Mouse (Mus musculus) bone marrow, adult 2 months (tissue): Measurements from ENCODE around the gene Cfap77. TPM values are rescaled to one million over a fixed set of nuclear protein-coding genes. Genes with fewer than 3 reads are reported as not detected.

Experiments used
- H3K27ac ChIP-seq: fragments of 200-500 bp; 2 replicates; pipeline ENCODE4 v1.5.1; 2012; ENCODE audit warnings: low read depth, mild to moderate bottlenecking, control low read depth, inconsistent platforms, low read length; ENCODE audit not compliant: control insufficient read depth, poor library complexity, insufficient read depth
- H3K4me1 ChIP-seq: fragments of 200-500 bp; 2 replicates; pipeline ENCODE4 v1.6.1; 2011; ENCODE audit warnings: low read length; ENCODE audit not compliant: control insufficient read depth, insufficient read depth
- H3K4me3 ChIP-seq: fragments of 200-500 bp; replicated peaks from 2 replicates; pipeline ENCODE3; 2011; ENCODE audit warnings: mild to moderate bottlenecking, low read depth, low read length, control low read depth; ENCODE audit not compliant: control insufficient read depth
- CTCF ChIP-seq: fragments of 200-500 bp; IDR thresholded peaks from 2 replicates; pipeline ENCODE4 v1.5.1; 2011; ENCODE audit warnings: low read length, control low read depth; ENCODE audit not compliant: control insufficient read depth, insufficient read depth
- POLR2A ChIP-seq: fragments of 200-500 bp; IDR thresholded peaks from 2 replicates; pipeline ENCODE4 v1.6.1; 2011; ENCODE audit warnings: low read depth, mild to moderate bottlenecking, control low read depth, low read length, borderline replicate concordance; ENCODE audit not compliant: control insufficient read depth
- WGBS: fragments of 180-500 bp; shearing (Covaris S2); methylation state at CpG from one replicate; pipeline ENCODE4 v1.1.7; 2018; 5-methylcytosine and 5-hydroxymethylcytosine counted together
- polyA plus RNA-seq: library from polyadenylated mRNA; stranded (reverse); fragments of >200 nt; gene quantifications from 2 replicates; pipeline ENCODE4 v1.2.4, GENCODE M21; 2011; ENCODE audit warnings: low replicate concordance; ENCODE audit not compliant: missing spikeins, insufficient read depth, insufficient read length

The Cfap77 gene
- polyA plus RNA-seq, 1 experiment = not detected

GRCm38 (mm10) chr2:28966151-28966795 lies 88.6 kb downstream of the Cfap77 start:
- no peaks in the 10 kb centered on the region for H3K4me1 ChIP-seq
- WGBS = 60% methylated on average over 14 of the region's 14 CpGs
- no peak for TF ChIP-seq CTCF
- TF ChIP-seq POLR2A = no peak
- no peak overlapping the region for H3K4me3 ChIP-seq
- no peak overlapping the region for H3K27ac ChIP-seq

DNA sequence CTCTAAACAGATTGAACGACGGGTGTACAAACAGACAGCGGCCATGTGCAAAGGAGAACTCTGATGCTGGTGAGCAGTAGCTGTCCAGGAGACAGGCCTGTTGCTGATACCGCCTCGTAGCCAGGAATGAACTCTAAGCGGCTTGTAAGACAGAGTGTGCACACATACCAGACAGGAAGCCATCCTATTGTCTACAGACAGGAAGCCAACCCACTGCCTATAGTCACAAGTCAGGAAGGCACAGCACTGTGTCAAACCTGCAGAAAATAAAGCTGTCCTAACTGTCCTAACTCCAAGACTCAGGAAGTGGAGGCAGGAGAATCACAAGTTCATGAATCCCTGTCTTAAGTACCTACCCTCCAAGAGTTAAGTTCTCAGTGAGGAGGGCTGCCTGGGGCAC lies 91.3 kb downstream of the Cfap77 start:
- TF ChIP-seq CTCF (no peak), POLR2A (no peak)
- no peaks in the 10 kb centered on the region for H3K4me1 ChIP-seq
- WGBS = 67% methylated on average over 6 of the region's 6 CpGs
- H3K27ac ChIP-seq = no peak overlapping the region
- no peak overlapping the region for H3K4me3 ChIP-seq

GRCm38 (mm10) chr2:28961636-28962035 lies 93.2 kb downstream of the Cfap77 start:
- no peak overlapping the region for H3K4me3 ChIP-seq
- 70% methylated on average over 5 of the region's 5 CpGs for whole genome bisulfite sequencing
- no peaks in the 10 kb centered on the region for H3K4me1 ChIP-seq
- no peak overlapping the region for H3K27ac ChIP-seq
- TF ChIP-seq POLR2A (no peak), CTCF (no peak)

DNA sequence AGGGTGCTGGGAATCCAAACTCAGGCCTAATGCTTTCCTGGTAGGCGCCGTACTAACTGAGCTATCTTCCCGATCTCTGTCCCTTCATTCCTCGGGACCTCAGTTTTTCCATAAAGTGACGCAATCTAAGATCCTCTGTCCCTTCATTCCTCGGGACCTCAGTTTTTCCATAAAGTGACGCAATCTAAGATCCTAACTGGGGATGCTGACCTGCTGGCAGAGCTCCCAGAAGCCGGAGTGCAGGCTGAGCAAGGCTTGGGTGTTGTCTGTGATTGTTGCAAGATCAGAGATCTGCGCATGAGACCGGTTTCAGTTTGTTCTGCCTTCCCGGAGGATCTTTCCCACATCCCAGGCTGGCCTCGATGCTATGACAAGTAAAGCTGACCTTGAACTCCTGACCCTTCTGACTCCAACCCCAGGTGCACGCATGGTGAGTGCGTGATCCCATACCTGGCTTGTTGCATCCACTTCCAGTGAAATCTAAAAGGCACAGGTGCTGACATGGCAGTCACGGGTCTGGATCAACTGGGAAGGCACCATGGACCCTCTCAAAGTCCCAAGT lies 93.8 kb downstream of the Cfap77 start:
- no peak overlapping the region for H3K27ac ChIP-seq
- 84% methylated on average over 15 of the region's 15 CpGs for WGBS
- no peaks in the 10 kb centered on the region for H3K4me1 ChIP-seq
- H3K4me3 ChIP-seq = no peak overlapping the region
- TF ChIP-seq CTCF (no peak), POLR2A (no peak)

DNA sequence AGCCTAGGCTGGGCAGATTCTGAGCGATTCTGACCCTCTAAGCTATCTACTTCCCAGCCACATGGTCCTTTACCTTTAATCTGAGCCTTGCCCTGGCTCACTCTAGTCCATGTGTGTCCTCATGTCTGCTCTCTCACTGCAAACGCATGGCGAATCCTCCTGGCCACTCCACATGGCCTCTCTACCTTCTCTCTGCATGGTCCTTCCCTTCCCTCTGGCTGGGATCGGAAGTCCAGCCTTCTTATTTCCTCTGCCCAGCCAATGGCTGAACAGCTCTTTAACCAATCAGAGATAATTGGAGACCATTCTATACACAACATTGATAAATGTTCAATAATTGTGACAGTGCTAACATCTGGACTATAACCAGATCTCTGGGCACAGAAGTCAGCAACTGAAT lies 98.0 kb downstream of the Cfap77 start:
- no peak for TF ChIP-seq CTCF
- no peak for TF ChIP-seq POLR2A
- no peak overlapping the region for H3K4me3 ChIP-seq
- no peaks in the 10 kb centered on the region for H3K4me1 ChIP-seq
- no peak overlapping the region for H3K27ac ChIP-seq
- WGBS = 76% methylated on average over 4 of the region's 4 CpGs

- 84% methylated on average over 9 of the region's 9 CpGs for WGBS
- H3K4me1 ChIP-seq = no peaks in the 10 kb centered on the region
- TF ChIP-seq CTCF (no peak), POLR2A (no peak)
- no peak overlapping the region for H3K27ac ChIP-seq
- H3K4me3 ChIP-seq = no peak overlapping the region
These were observed 100.3 kb downstream of the Cfap77 start for GRCm38 (mm10) chr2:28954595-28954994.

DNA sequence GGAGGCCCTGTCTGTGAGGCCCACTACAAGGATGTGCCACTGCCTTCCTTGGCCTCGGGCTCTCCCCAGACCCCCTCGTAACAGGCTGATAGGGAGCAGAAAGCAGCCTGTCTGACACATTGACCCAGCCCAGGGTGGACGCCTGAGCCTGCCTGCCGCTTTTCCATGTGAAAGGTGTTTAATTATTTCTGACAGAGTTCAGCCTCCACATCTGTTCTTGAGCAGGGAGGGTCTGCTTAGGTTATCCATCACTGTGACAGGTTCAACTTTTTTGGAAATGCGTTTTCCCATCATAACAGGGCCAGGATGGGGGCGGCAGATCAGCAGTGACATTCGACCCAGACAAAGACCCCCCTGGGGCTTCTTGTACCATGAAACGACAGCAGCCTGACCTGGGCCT lies 101.9 kb downstream of the Cfap77 start:
- H3K4me3 ChIP-seq = no peak overlapping the region
- H3K27ac ChIP-seq = no peak overlapping the region
- TF ChIP-seq POLR2A = no peak
- no peak for TF ChIP-seq CTCF
- H3K4me1 ChIP-seq = no peaks in the 10 kb centered on the region
- 73% methylated on average over 8 of the region's 8 CpGs for WGBS

- Histone ChIP-seq H3K27ac (no peak overlapping the region), H3K4me1 (no peaks in the 10 kb centered on the region), H3K4me3 (no peak overlapping the region)
- TF ChIP-seq CTCF (no peak), POLR2A (no peak)
- WGBS = 70% methylated on average over 3 of the region's 3 CpGs
These were observed 108.6 kb downstream of the Cfap77 start for GRCm38 (mm10) chr2:28946312-28946711.
